Mouse (Mus musculus) lung, postnatal 25 days (tissue): Measurements from ENCODE around the gene Sult1a1.

ENCODE experiments used
- DNase-seq: peaks from one replicate; pipeline ENCODE4 v3.0.0; 2022; ENCODE audit warnings: low spot score

Sult1a1 gene

GRCm38 (mm10) chr7:126624774-126625173 lies 51.5 kb downstream of the Sult1a1 start:
- peak; percentile 30 for DNase-seq

GRCm38 (mm10) chr7:126623381-126623780 lies 52.9 kb downstream of the Sult1a1 start:
- DNase-seq, result no peak
